ENCODE assay signal across 17 mouse cellular contexts in the genomic region with DNA sequence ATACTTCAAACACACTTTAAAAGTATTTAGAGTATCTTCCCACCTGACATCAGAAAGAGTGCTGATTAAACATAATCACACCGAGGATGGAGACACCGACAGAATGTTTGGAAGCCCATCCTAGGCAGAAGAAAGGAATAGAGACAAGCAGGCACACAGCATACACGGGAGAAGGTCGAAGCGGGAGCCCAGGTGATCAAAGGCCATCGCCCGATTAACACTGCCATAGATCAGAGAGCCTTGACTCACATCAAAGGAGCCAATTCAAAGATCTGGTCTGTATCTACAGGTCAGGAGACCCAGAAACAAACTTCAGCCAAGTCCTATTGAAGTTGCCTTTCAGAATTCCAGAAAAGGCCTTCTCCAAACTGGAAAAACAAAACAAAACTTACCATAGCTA. TPM values are rescaled to one million over a fixed set of nuclear protein-coding genes. Genes with fewer than 3 reads are reported as not detected.
DNase-seq lines count a peak whose midpoint lies in the region; TF ChIP-seq lines count a peak whose summit lies in the region.
"Had no signal": no experiment of that assay in that cellular context is flagged by ENCODE, and none has a peak within 500 bp of the region (broad histone marks: within the 10 kb centered on the region; RNA-seq: fewer than 3 reads in every experiment).

No protein-coding gene starts in this region.

- no peak overlapping the region for H3K4me3 ChIP-seq in layer of hippocampus, adult 2 months
- H3K4me3 ChIP-seq: embryonic facial prominence, embryonic 13.5 days; embryonic facial prominence, embryonic 15.5 days; erythroblast, embryonic 14.5 days; forebrain, embryonic 13.5 days had no signal

- no peak for TF ChIP-seq CTCF in layer of hippocampus, adult 2 months (conservative IDR thresholded peaks at IDR 0.05)

- 0 out of 2 replicates have a peak overlapping the region, but pooled peaks have one; percentile 68 for H3K27ac ChIP-seq in layer of hippocampus, adult 2 months
- H3K27ac ChIP-seq: embryonic facial prominence, embryonic 13.5 days; embryonic facial prominence, embryonic 15.5 days; forebrain, embryonic 13.5 days had no signal

- DNase-seq in adrenal gland, adult 2 months: peak; percentile 55
- no peak for DNase-seq in adrenal gland, adult 18-20 months (ENCODE audit: low spot score in 2 of 2)
- no peak for DNase-seq in layer of hippocampus, adult 2 months (ENCODE audit: low spot score in 2 of 2)
- DNase-seq in layer of hippocampus, postnatal 36 days: no peak
- no peak for DNase-seq in right cerebral cortex, adult 2 months (ENCODE audit: low spot score in 2 of 2)
- DNase-seq: adrenal gland, postnatal 10 days; adrenal gland, postnatal 25 days; B cell, adult 2 months; cerebellum, adult 11 months; cerebellum, adult 18-20 months; cerebellum, adult 8-10 months; cerebellum, adult 9-11 months; cerebellum, postnatal 14 days had no signal

RNA-seq across cellular contexts. Expression of gene Tiam1, which starts 10.8 kb away (rescaled TPM):
- 10 to 100 TPM; 70.3 to 76.2 TPM for total RNA-seq in adrenal gland, adult 2 months (2021)
- 9.5 and 10.4 TPM in 2 replicates for polyA plus RNA-seq in adrenal gland, adult 2 months (2012; rRNA removed)
- total RNA-seq in adrenal gland, adult 18-20 months (2021): 10 to 100 TPM; 56.4 to 59.2 TPM
- total RNA-seq in layer of hippocampus, adult 2 months (2021): 100 to 1,000 TPM; 124 to 125 TPM
- total RNA-seq in layer of hippocampus, postnatal 36 days (2021): 100 to 1,000 TPM; 106 to 116 TPM
